Mouse (Mus musculus): ENCODE measurements around the gene Apof. TPM values are rescaled to one million over a fixed set of nuclear protein-coding genes. Genes with fewer than 3 reads are reported as not detected.

The Apof gene
- total and polyA plus RNA-seq, 3 experiments, result 0.66 to 1.3 (median 0.99) TPM

GRCm38 (mm10) chr10:128243252-128243651, 25.2 kb upstream of the Apof start:
- H3K9ac ChIP-seq (ENCODE audit: insufficient read depth, low read depth), result no peak overlapping the region
- H3K9me3 ChIP-seq (replicated peaks; ENCODE audit: low read length), result no peaks in the 10 kb centered on the region
- peaks cover 71 to 92% of the 10 kb centered on the region in 2 experiments for H3K36me3 ChIP-seq (replicated peaks in 1 of 2; ENCODE audit: control insufficient read depth in 1 of 2, insufficient read depth in 1 of 2, low read length in 1 of 2)
- no peak overlapping the region for H3K4me2 ChIP-seq (ENCODE audit: insufficient read depth, low read depth, poor library complexity, severe bottlenecking)
- H3K4me3 ChIP-seq (replicated peaks in 1 of 3; ENCODE audit: low read depth in 2 of 3, low read length in 2 of 3, poor library complexity in 1 of 3), result no peak overlapping the region
- H3K4me1 ChIP-seq (ENCODE audit: control insufficient read depth in 1 of 2, insufficient read depth in 2 of 2), result no peaks in the 10 kb centered on the region
- no peak overlapping the region for H3K27ac ChIP-seq (ENCODE audit: insufficient read depth, low read depth)
- TF ChIP-seq KAT2A (IDR thresholded peaks at IDR 0.05; ENCODE audit: insufficient replicate concordance, low read length) (no peak), GABPA (IDR thresholded peaks at IDR 0.05; ENCODE audit: insufficient replicate concordance, low read depth, low read length) (no peak), JUND (conservative IDR thresholded peaks at IDR 0.05; ENCODE audit: low read depth, low read length) (no peak), ETS1 (conservative IDR thresholded peaks at IDR 0.05; ENCODE audit: low read depth, low read length) (no peak), ZC3H11A (IDR thresholded peaks at IDR 0.05; ENCODE audit: low read depth, low read length) (no peak), NRF1 (IDR thresholded peaks at IDR 0.05; ENCODE audit: low read depth, low read length) (no peak), MYC (IDR thresholded peaks at IDR 0.05; ENCODE audit: low read depth, low read length) (no peak), HCFC1 (IDR thresholded peaks at IDR 0.05; ENCODE audit: low read depth, low read length) (no peak), E2F4 (IDR thresholded peaks at IDR 0.05; ENCODE audit: insufficient replicate concordance, low read depth, low read length) (no peak)
- dilution Hi-C loops (cut with MboI; ENCODE audit: extremely low pct_ligation_motif_present, extremely low pct_unique_long_range_greater_than_20kb, low sequenced_read_pairs), result no loop called here
- no peaks in the 10 kb centered on the region for H3K79me2 ChIP-seq (replicated peaks; ENCODE audit: control insufficient read depth, extremely low read depth, insufficient read depth, poor library complexity, severe bottlenecking)
- no peak for DNase-seq (ENCODE audit: extremely low read depth)
- no peaks in the 10 kb centered on the region for H3K27me3 ChIP-seq (replicated peaks)
- in situ Hi-C loops (cut with MboI; ENCODE audit: low pct_ligation_motif_present, low pct_unique_long_range_greater_than_20kb, low sequenced_read_pairs), result no loop called here

GRCm38 (mm10) chr10:128244121-128244520, 24.4 kb upstream of the Apof start:
- H3K9ac ChIP-seq (ENCODE audit: insufficient read depth, low read depth), result no peak overlapping the region
- H3K27ac ChIP-seq (ENCODE audit: insufficient read depth, low read depth), result no peak overlapping the region
- dilution Hi-C loops (cut with MboI; ENCODE audit: extremely low pct_ligation_motif_present, extremely low pct_unique_long_range_greater_than_20kb, low sequenced_read_pairs), result no loop called here
- peaks cover 76 to 96% of the 10 kb centered on the region in 2 experiments for H3K36me3 ChIP-seq (replicated peaks in 1 of 2; ENCODE audit: control insufficient read depth in 1 of 2, insufficient read depth in 1 of 2, low read length in 1 of 2)
- TF ChIP-seq RAD21 (IDR thresholded peaks at IDR 0.05; ENCODE audit: low read depth, low read length) (no peak), MYC (IDR thresholded peaks at IDR 0.05; ENCODE audit: low read depth, low read length) (no peak), TCF12 (IDR thresholded peaks at IDR 0.05; ENCODE audit: low read depth, low read length) (no peak), KAT2A (IDR thresholded peaks at IDR 0.05; ENCODE audit: insufficient replicate concordance, low read length) (no peak), RCOR1 (conservative IDR thresholded peaks at IDR 0.05; ENCODE audit: low read depth, low read length) (no peak), MAFK (IDR thresholded peaks at IDR 0.05; ENCODE audit: insufficient replicate concordance, low read length) (no peak), CTCF (conservative IDR thresholded peaks at IDR 0.05 in 1 of 2, IDR thresholded peaks at IDR 0.05 in 1 of 2; ENCODE audit: low read depth in 2 of 2, low read length in 2 of 2) (no peak), JUN (IDR thresholded peaks at IDR 0.05; ENCODE audit: insufficient read depth, low read depth, low read length) (no peak), USF1 (IDR thresholded peaks at IDR 0.05; ENCODE audit: low read depth, low read length) (no peak), MEF2A (IDR thresholded peaks at IDR 0.05; ENCODE audit: borderline replicate concordance, low read depth, low read length) (no peak), UBTF (IDR thresholded peaks at IDR 0.05; ENCODE audit: low read depth, low read length) (no peak), USF2 (conservative IDR thresholded peaks at IDR 0.05; ENCODE audit: low read depth, low read length) (no peak)
- no peaks in the 10 kb centered on the region for H3K79me2 ChIP-seq (replicated peaks; ENCODE audit: control insufficient read depth, extremely low read depth, insufficient read depth, poor library complexity, severe bottlenecking)
- in situ Hi-C loops (cut with MboI; ENCODE audit: low pct_ligation_motif_present, low pct_unique_long_range_greater_than_20kb, low sequenced_read_pairs), result no loop called here
- no peak for DNase-seq (ENCODE audit: extremely low read depth)
- H3K4me2 ChIP-seq (ENCODE audit: insufficient read depth, low read depth, poor library complexity, severe bottlenecking), result no peak overlapping the region
- H3K4me1 ChIP-seq (ENCODE audit: control insufficient read depth in 1 of 2, insufficient read depth in 2 of 2), result no peaks in the 10 kb centered on the region
- no peaks in the 10 kb centered on the region for H3K27me3 ChIP-seq (replicated peaks)
- H3K4me3 ChIP-seq (replicated peaks in 1 of 3; ENCODE audit: low read depth in 2 of 3, low read length in 2 of 3, poor library complexity in 1 of 3), result no peak overlapping the region
- no peaks in the 10 kb centered on the region for H3K9me3 ChIP-seq (replicated peaks; ENCODE audit: low read length)
